Mouse (Mus musculus) hindbrain, postnatal 0 days (tissue): Measurements from ENCODE around the gene Rubcn. TPM values are rescaled to one million over a fixed set of nuclear protein-coding genes. Genes with fewer than 3 reads are reported as not detected.

Experiments used
- ATAC-seq: fragments of 200-750 bp; cut with Nextera tagmentation; 2 replicates; pipeline ENCODE4 v1.8.0; 2017; ENCODE audit warnings: mild to moderate bottlenecking, moderate TSS enrichment, moderate library complexity
- DNase-seq: peaks from one replicate; pipeline ENCODE4 v3.0.0-alpha.2; 2015; ENCODE audit warnings: low spot score
- H3K27ac ChIP-seq: fragments of 300-500 bp; sonication (generic); 2 replicates; pipeline ENCODE4 v1.5.1; 2014; ENCODE audit warnings: mild to moderate bottlenecking
- H3K27me3 ChIP-seq: fragments of 300-500 bp; sonication (generic); 2 replicates; pipeline ENCODE4 v1.6.1; 2014; ENCODE audit warnings: low read length, mixed read lengths; ENCODE audit not compliant: insufficient read depth
- H3K36me3 ChIP-seq: fragments of 300-500 bp; sonication (generic); 2 replicates; pipeline ENCODE4 v1.6.1; 2014; ENCODE audit warnings: low read length, mixed read lengths; ENCODE audit not compliant: insufficient read depth
- H3K4me1 ChIP-seq: fragments of 300-500 bp; sonication (generic); 2 replicates; pipeline ENCODE4 v1.6.1; 2014; ENCODE audit warnings: antibody characterized with exemption, low read length, mixed read lengths; ENCODE audit not compliant: insufficient read depth
- H3K4me2 ChIP-seq: fragments of 300-500 bp; sonication (generic); 2 replicates; pipeline ENCODE4 v1.6.1; 2014; ENCODE audit warnings: low read depth, mild to moderate bottlenecking, low read length, moderate library complexity, mixed read lengths
- H3K4me3 ChIP-seq: fragments of 300-500 bp; sonication (generic); 2 replicates; pipeline ENCODE4 v1.5.1; 2014; ENCODE audit warnings: low read length
- H3K9ac ChIP-seq: fragments of 300-500 bp; sonication (generic); replicated peaks from 2 replicates; pipeline ENCODE4 v1.6.1; 2014; ENCODE audit warnings: mild to moderate bottlenecking, low read length, moderate library complexity, mixed read lengths
- H3K9me3 ChIP-seq: fragments of 300-500 bp; sonication (generic); 2 replicates; pipeline ENCODE4 v1.6.1; 2016; ENCODE audit warnings: low read length, mixed read lengths
- CTCF ChIP-seq: IDR thresholded peaks from 2 replicates; pipeline ENCODE4 v1.5.1; 2016; ENCODE audit warnings: antibody characterized with exemption, control low read depth, low read depth
- WGBS: fragments of 180-500 bp; shearing (Covaris S2); extraction: QIAGEN DNeasy Blood & Tissue Kit; methylation state at CpG from one replicate; pipeline ENCODE4 v1.1.7; 2014; 5-methylcytosine and 5-hydroxymethylcytosine counted together
- polyA plus RNA-seq: library from polyadenylated mRNA; unstranded; fragments of >200 nt; fragmentation: Nextera tagmentation; extraction: Ambion mirVana; gene quantifications from 2 replicates; pipeline ENCODE4 v1.2.1, GENCODE M21; 2015
- total RNA-seq: library from RNA; depleted of rRNA; stranded (reverse); fragments of >200 nt; gene quantifications from 2 replicates; pipeline ENCODE4 v1.2.3, GENCODE M21; 2014

The Rubcn gene
- total and polyA plus RNA-seq, 2 experiments from 2014 or later: 21.7 to 89.7 TPM

DNA sequence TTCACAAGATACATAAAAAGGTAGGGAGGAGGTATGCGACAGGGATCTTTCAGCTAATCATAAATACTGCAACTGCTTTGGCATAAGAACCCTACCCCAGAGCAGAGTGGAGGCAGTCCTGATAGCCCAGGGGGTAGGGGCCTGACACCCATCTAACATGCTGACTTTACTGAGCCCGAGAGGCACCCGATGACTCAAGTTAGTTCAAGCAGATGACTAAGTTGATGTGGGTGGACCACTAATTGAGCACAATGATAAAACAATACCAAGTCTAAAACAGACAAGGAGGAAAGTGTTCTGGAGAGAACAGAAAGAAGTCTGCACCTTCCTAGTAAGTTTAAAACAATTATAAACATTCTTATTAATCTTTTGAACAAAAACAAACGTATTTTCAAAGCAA lies 46.1 kb downstream of the Rubcn start:
- ATAC-seq (no peak), DNase-seq (no peak)
- TF ChIP-seq CTCF: no peak
- H3K9me3 ChIP-seq: no peaks in the 10 kb centered on the region
- H3K27ac ChIP-seq: no peak overlapping the region
- no peak overlapping the region for H3K4me3 ChIP-seq
- 90% methylated on average over 4 of the region's 4 CpGs for WGBS
- no peak overlapping the region for H3K9ac ChIP-seq
- H3K36me3 ChIP-seq: peaks cover 48% of the 10 kb centered on the region
- no peak overlapping the region for H3K4me2 ChIP-seq
- no peaks in the 10 kb centered on the region for H3K4me1 ChIP-seq
- no peaks in the 10 kb centered on the region for H3K27me3 ChIP-seq

DNA sequence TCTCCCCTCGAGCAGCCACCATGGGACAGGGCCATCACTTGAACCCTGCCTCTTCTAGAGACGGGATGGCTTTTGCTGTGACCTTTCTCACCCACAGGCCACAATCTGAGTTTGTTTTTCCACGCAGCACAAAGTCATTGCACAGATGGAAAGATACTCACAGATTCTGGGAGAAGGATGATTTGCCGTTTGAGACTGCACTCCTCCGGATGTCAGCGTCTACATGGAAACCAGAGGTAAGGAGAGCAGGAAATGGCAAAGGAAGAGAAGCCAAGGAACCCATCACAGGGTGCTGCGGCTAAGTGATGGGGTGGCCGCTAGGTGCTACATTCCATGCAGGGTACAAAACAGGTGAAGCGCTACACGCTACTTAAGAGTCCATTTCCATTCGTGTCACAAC lies 48.5 kb downstream of the Rubcn start:
- ATAC-seq: no peak
- DNase-seq: no peak
- H3K4me3 ChIP-seq: no peak overlapping the region
- TF ChIP-seq CTCF: no peak
- H3K9me3 ChIP-seq: no peaks in the 10 kb centered on the region
- H3K9ac ChIP-seq: no peak overlapping the region
- no peak overlapping the region for H3K4me2 ChIP-seq
- peaks cover 52% of the 10 kb centered on the region for H3K36me3 ChIP-seq
- H3K27ac ChIP-seq: no peak overlapping the region
- WGBS: 93% methylated on average over 11 of the region's 11 CpGs
- no peaks in the 10 kb centered on the region for H3K4me1 ChIP-seq
- no peaks in the 10 kb centered on the region for H3K27me3 ChIP-seq

DNA sequence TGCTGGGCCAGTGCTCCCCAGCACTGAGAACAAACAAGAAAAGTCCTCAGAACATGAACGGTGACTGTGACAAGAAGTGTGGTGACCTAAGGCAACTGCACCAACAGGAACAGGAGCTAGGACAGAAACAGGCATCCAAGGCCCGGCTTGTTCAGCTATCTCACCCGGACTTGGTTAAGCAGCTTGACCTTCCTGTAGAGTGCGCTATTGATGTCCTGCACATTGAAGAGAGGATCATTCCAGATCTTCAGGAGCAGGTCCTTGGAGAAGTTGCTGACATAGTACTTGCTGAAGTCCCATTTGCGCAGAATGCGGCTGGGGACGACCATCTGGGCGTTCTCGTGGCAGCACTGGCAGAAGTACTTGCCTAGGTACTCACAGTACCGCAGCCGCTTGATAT lies 51.0 kb downstream of the Rubcn start:
- Histone ChIP-seq H3K9me3 (no peaks in the 10 kb centered on the region), H3K27me3 (no peaks in the 10 kb centered on the region), H3K4me3 (no peak overlapping the region), H3K27ac (no peak overlapping the region), H3K9ac (no peak overlapping the region), H3K4me1 (no peaks in the 10 kb centered on the region), H3K4me2 (no peak overlapping the region), H3K36me3 (peaks cover 75% of the 10 kb centered on the region)
- 96% methylated on average over 11 of the region's 11 CpGs for whole genome bisulfite sequencing
- ATAC-seq (no peak), DNase-seq (no peak)
- no peak for TF ChIP-seq CTCF

DNA sequence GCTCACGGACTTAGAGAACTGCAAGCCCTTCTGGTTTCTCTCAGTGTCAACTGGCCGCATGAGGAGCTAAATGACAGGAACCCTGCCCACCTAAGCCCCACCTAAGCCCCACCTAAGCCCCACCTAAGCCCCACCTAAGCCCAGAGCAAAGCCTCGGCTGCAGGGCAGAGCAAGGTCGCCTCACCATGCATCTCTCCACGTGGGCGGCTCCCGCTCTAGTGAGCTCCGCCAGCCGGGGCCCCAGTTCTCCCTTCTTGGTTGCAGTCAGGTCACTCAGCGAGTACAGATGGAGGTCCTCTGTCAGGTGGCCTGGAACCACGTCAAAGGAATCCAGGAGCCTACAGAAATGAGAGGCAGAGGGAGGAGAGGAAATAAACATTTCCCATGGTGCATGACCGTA lies 52.2 kb downstream of the Rubcn start:
- Histone ChIP-seq H3K9me3 (no peaks in the 10 kb centered on the region), H3K4me3 (no peak overlapping the region), H3K36me3 (peaks cover 80% of the 10 kb centered on the region), H3K4me2 (no peak overlapping the region), H3K27ac (no peak overlapping the region), H3K27me3 (no peaks in the 10 kb centered on the region), H3K9ac (no peak overlapping the region), H3K4me1 (no peaks in the 10 kb centered on the region)
- 82% methylated on average over 12 of the region's 12 CpGs for WGBS
- no peak for TF ChIP-seq CTCF
- ATAC-seq: no peak
- DNase-seq: no peak

DNA sequence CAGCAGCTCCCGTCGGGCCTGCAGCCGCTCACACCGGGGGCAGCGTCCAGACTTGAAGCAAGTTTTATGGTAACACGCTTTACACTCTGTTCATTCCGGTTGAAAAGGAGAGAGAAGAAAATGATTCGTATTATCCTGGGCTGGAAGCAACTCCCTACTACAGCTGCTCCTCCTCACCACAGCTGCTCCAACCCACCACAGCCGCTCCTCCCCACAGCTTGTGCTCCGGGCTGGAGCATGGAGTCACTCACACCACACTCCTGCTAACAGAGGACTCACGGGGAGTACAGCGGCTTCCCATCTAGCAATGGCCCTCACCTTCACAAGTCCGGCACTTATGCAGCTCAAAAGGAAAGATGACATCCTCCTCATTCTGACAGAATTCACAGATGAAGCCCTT lies 53.5 kb downstream of the Rubcn start:
- DNase-seq (no peak), ATAC-seq (no peak)
- Histone ChIP-seq H3K27ac (no peak overlapping the region), H3K27me3 (no peaks in the 10 kb centered on the region), H3K4me2 (no peak overlapping the region), H3K9ac (no peak overlapping the region), H3K36me3 (peaks cover 73% of the 10 kb centered on the region), H3K4me1 (no peaks in the 10 kb centered on the region), H3K4me3 (no peak overlapping the region), H3K9me3 (no peaks in the 10 kb centered on the region)
- WGBS: 96% methylated on average over 13 of the region's 13 CpGs
- no peak for TF ChIP-seq CTCF

DNA sequence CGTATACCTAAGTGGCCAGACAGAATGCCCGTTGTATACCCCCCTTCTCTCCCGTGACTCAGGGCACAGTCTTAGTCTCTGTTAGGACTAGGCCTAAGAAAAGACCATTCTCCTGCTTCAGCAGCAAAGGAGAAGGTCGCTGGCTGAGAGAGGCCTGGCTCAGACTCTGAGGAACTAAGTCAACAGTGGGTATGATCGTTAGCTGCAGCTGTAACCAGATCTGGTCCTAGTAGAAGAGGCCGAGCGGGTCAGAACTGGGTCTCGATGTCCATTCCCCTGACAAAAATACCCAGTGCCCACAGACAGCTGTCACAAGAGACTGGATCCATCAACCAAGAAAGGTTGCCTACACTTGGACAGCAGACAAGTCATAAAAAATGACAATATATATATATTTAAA lies 54.1 kb downstream of the Rubcn start:
- no peak overlapping the region for H3K4me2 ChIP-seq
- no peaks in the 10 kb centered on the region for H3K4me1 ChIP-seq
- H3K9me3 ChIP-seq: no peaks in the 10 kb centered on the region
- no peak overlapping the region for H3K4me3 ChIP-seq
- ATAC-seq (no peak), DNase-seq (no peak)
- H3K9ac ChIP-seq: no peak overlapping the region
- WGBS: 90% methylated on average over 8 of the region's 8 CpGs
- TF ChIP-seq CTCF: no peak
- peaks cover 68% of the 10 kb centered on the region for H3K36me3 ChIP-seq
- H3K27ac ChIP-seq: no peak overlapping the region
- no peaks in the 10 kb centered on the region for H3K27me3 ChIP-seq

DNA sequence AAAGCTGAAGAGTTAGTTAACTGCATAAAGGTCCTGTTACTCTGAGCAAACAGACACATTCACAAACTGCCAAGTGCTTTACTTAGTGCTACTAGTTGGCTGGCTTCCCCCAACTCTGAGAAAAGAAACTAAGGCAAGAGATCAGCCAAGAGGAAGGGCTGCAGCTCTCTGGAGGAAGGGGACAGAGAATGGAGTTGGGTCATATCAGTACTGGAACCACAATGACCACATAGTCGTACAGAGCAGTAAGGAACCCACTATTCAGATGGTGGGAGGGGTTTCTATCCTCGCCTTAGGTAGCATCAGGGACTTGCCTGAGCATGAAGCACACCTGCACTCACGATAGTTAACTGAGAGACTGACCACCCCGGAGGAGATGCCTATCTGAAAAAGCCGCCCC lies 54.7 kb downstream of the Rubcn start:
- H3K4me2 ChIP-seq: no peak overlapping the region
- no peak overlapping the region for H3K4me3 ChIP-seq
- WGBS: 84% methylated on average over 5 of the region's 5 CpGs
- TF ChIP-seq CTCF: no peak
- no peak overlapping the region for H3K9ac ChIP-seq
- peaks cover 67% of the 10 kb centered on the region for H3K36me3 ChIP-seq
- ATAC-seq (no peak), DNase-seq (no peak)
- no peaks in the 10 kb centered on the region for H3K4me1 ChIP-seq
- no peaks in the 10 kb centered on the region for H3K27me3 ChIP-seq
- no peak overlapping the region for H3K27ac ChIP-seq
- no peaks in the 10 kb centered on the region for H3K9me3 ChIP-seq
